Mouse (Mus musculus): ENCODE measurements at regions not wholly inside any gene's neighbourhood (a gene's known extent, or its start where the extent isn't known, plus 50 kb on each side); places are given as distances from the start of the nearest gene placed in this dataset.
"Not testable (repeated sequence)": the region's sequence is repeated elsewhere in the genome, so short reads cannot be mapped to it uniquely, and the experiment has no call there.

DNA sequence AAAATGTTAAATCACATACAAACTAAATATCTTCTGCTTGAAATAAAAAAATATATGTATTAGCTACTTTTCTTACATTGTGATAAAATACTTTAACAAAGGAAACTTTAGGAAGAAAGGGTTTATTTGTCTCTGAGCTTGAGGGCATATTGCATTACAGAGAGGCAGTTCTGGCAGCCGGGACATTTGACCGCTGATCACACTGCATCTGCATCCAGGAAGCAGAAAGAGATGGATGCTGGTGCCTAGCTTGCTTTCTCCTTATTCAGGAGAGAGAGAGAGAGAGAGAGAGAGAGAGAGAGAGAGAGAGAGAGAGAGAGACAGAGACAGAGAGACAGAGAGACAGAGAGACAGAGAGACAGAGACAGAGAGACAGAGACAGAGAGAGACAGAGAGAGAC, 137.7 kb upstream of the Tacstd2 start:
- not testable (repeated sequence) for DNase-seq (ENCODE audit: low spot score)

DNA sequence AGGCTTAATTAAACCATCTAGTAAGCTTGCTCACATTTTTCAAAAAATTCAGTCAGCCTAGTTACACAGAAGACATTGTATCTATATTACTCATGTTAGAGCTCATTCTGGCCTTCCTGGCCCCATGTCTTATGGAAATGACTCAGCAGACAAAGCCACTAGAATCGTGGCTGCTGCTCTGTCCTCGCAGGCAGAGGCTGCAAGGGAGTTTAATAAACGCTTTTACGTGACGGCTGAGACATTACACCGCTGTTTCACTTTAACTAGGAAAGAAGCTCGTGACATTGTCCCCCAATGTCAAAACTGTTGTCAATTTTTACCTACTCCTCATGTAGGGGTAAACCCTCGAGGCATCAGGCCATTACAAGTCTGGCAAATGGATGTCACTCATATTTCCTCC, 132.5 kb upstream of the Tacstd2 start:
- not testable (repeated sequence) for DNase-seq (ENCODE audit: low spot score)

DNA sequence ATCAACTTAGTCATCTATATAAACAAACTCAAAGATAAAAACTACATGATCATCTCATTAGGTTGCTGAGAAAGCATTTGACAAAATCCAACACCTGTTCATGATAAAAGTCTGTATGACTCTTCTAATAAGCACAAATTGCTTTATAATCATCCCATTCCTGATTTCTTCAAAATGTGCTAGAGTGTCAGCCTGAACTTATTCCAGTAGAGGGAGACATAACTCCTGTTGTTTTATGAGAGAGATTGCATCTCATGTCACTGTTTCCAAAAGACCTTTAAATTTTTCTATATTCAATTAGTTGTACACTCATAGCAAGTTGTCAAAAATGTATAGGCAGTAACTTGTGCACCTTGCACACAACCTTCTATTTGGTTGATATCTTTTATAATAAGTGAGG, 96.0 kb upstream of the Tacstd2 start:
- no peak for DNase-seq (ENCODE audit: low spot score)

DNA sequence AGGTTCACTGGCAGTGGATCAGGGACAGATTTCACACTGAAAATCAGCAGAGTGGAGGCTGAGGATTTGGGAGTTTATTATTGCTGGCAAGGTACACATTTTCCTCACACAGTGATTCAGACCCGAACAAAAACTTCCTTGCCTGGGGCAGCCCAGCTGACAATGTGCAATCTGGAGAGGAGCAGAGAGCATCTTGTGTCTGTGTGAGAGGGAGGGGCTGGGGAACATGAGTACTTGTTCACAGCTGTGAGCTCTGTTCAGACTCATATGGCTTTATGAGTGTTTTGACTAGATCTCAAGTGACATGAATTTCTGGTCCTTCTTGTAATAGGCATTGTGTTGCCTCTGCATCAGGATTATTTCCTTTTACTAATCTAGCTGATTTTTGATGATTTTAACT, 74.8 kb upstream of the Tacstd2 start:
- DNase-seq (ENCODE audit: low spot score), result no peak

DNA sequence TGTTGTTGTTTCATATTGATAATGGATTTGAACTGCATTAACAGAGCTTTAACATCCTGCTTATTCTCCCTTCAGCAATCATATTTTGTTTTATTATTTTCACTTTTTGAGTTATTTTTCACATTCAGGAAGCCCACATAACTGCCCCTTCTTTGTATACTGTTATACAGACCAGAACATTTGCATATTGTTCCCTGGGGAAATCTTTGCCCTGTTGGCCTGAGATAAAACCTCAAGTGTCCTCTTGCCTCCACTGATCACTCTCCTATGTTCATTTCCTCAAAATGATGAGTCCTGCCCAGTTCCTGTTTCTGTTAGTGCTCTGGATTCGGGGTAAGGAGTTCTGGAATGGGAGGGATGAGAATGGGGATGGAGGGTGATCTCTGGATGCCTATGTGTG, 73.9 kb upstream of the Tacstd2 start:
- not testable (repeated sequence) for DNase-seq (ENCODE audit: low spot score)

Measured in testis, postnatal 14 days (tissue).